Mouse (Mus musculus) heart, embryonic 16.5 days (tissue): ENCODE results near the gene Sec22b. TPM values are rescaled to one million over a fixed set of nuclear protein-coding genes. Genes with fewer than 3 reads are reported as not detected.

Source experiments
- ATAC-seq: fragments of 200-750 bp; cut with Nextera tagmentation; replicated peaks from 2 replicates; pipeline ENCODE4 v1.8.0; 2017; ENCODE audit warnings: moderate number of reproducible peaks; ENCODE audit not compliant: insufficient read depth, low FRiP score; ENCODE audit errors: extremely low read depth
- H3K27ac ChIP-seq: fragments of 300-500 bp; sonication (generic); 2 replicates; pipeline ENCODE4 v1.5.1; 2014; ENCODE audit warnings: mild to moderate bottlenecking, low read length, control low read depth, moderate library complexity
- H3K27me3 ChIP-seq: fragments of 300-500 bp; sonication (generic); 2 replicates; pipeline ENCODE4 v1.6.1; 2014; ENCODE audit warnings: low read length, mixed read lengths; ENCODE audit not compliant: control insufficient read depth, insufficient read depth
- H3K36me3 ChIP-seq: fragments of 300-500 bp; sonication (generic); 2 replicates; pipeline ENCODE4 v1.6.1; 2014; ENCODE audit not compliant: control insufficient read depth, insufficient read depth
- H3K4me1 ChIP-seq: fragments of 300-500 bp; sonication (generic); 2 replicates; pipeline ENCODE4 v1.6.1; 2014; ENCODE audit warnings: low read length, mixed read lengths; ENCODE audit not compliant: control insufficient read depth, insufficient read depth
- H3K4me2 ChIP-seq: fragments of 300-500 bp; sonication (generic); 2 replicates; pipeline ENCODE4 v1.6.1; 2014; ENCODE audit warnings: low read depth, mild to moderate bottlenecking, control low read depth, low read length
- H3K4me3 ChIP-seq: fragments of 300-500 bp; sonication (generic); 2 replicates; pipeline ENCODE4 v1.5.1; 2014; ENCODE audit warnings: mild to moderate bottlenecking, control low read depth, low read length
- H3K9ac ChIP-seq: fragments of 300-500 bp; sonication (generic); 2 replicates; pipeline ENCODE4 v1.6.1; 2014; ENCODE audit warnings: low read length, control low read depth
- H3K9me3 ChIP-seq: fragments of 300-500 bp; sonication (generic); replicated peaks from 2 replicates; pipeline ENCODE4 v1.6.1; 2016; ENCODE audit warnings: low read length; ENCODE audit not compliant: control insufficient read depth
- WGBS: fragments of 180-500 bp; shearing (Covaris S2); extraction: QIAGEN DNeasy Blood & Tissue Kit; methylation state at CpG from one replicate; pipeline ENCODE4 v1.1.7; 2014; 5-methylcytosine and 5-hydroxymethylcytosine counted together
- polyA plus RNA-seq: library from polyadenylated mRNA; unstranded; fragments of >200 nt; fragmentation: Nextera tagmentation; extraction: Ambion mirVana; gene quantifications from 2 replicates; pipeline ENCODE4 v1.2.1, GENCODE M21; 2015

Sec22b gene
- polyA plus RNA-seq, 1 experiment from 2014 or later = 112 TPM

DNA sequence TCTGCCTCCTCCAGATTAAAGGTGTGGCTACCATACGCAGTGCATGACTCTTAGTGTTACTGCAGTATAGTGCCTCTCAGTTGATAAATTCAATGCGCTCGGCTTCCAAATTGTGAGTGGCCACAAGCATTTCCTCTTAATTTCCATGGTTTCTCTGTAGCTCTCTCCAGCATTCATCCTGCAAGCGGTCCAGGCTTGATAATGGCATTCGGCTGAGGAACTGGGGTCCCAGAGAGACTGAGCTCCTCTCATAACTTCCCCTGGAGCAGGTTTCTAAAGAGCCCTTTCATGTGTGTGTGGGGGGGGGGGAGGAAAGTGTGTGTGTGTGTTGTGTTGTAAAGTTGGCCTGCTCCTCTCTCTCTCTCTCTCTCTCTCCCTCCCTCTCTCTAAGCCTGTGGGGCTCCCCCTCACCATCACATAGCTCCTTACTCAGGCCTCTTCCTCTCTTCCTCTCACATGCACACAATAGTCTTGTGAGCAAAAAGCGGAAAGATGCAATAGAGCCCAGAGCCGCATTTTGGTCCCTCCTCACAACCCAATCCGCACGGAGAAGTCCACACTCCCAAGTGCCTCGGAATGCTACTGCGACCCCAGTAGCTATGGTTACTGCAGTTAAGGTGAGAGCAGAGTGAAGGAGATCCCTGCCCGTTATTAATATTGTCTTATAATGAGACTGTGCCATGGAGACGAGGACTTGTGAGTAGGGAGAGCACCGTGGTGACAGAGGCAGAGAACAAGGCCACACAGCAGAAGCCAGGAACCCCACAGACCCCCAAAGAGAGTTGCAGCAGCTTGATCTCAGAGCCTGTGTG, 60.0 kb downstream of the Sec22b start:
- H3K9ac ChIP-seq = no peak overlapping the region
- no peak overlapping the region for H3K27ac ChIP-seq
- H3K4me3 ChIP-seq = no peak overlapping the region
- H3K27me3 ChIP-seq = no peaks in the 10 kb centered on the region; the same call in 1 of the 2 replicates
- no peak for ATAC-seq
- no peak overlapping the region for H3K4me2 ChIP-seq
- peaks cover 7% of the 10 kb centered on the region for H3K4me1 ChIP-seq
- WGBS = 68% methylated on average over 14 of the region's 14 CpGs
- H3K9me3 ChIP-seq = no peaks in the 10 kb centered on the region
- no peaks in the 10 kb centered on the region for H3K36me3 ChIP-seq

DNA sequence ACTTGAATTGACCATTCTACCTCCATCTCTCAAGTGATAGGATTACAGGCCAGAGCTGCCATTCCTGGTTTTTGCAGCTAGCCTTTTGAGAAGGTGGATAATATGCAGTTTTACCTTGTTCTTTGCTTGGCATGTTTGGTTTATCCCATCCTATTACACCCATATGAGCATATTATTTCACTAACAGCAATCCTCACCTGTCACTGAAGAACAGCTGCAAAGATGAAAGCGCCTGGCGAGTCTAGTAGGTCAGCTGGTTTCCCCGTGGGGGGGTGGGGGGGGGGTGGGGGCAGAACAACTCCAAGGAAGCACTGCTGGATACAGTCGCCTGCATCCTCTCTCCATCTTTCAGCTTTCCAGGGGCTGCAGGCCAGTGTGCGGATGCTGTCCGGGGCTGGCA, 61.0 kb downstream of the Sec22b start:
- H3K4me3 ChIP-seq = no peak overlapping the region
- no peak overlapping the region for H3K9ac ChIP-seq
- H3K27me3 ChIP-seq = no peaks in the 10 kb centered on the region; the same call in 1 of the 2 replicates
- no peaks in the 10 kb centered on the region for H3K9me3 ChIP-seq
- no peak overlapping the region for H3K4me2 ChIP-seq
- no peaks in the 10 kb centered on the region for H3K36me3 ChIP-seq
- WGBS = 65% methylated on average over 6 of the region's 6 CpGs
- peaks cover 7% of the 10 kb centered on the region for H3K4me1 ChIP-seq
- no peak for ATAC-seq
- H3K27ac ChIP-seq = no peak overlapping the region

DNA sequence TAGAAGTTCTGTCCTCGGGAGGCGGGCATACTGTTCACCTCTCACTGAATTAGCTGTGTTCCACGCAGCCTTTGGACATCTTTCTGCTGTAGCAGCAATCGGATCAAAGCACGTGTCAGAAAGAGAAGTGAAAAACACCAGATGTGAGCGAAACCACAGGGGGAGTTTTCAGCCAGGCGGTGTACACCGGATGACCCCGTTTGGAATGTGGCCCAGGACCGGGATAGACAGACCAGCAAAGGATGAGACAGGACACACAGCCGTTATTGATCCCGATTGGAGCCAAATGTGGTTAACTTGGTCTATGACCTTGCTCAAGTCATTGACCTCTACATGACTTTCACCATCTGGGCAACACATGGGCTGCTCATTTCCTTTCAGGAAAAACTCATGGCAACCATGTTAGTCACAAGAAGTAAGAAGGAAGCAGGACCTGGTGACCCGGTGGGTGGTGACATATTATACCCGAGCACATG, 63.9 kb downstream of the Sec22b start:
- WGBS = 32% methylated on average over 14 of the region's 14 CpGs
- Histone ChIP-seq H3K9ac (no peak overlapping the region), H3K27ac (no peak overlapping the region), H3K4me1 (peaks cover 7% of the 10 kb centered on the region), H3K9me3 (no peaks in the 10 kb centered on the region), H3K36me3 (no peaks in the 10 kb centered on the region), H3K27me3 (no peaks in the 10 kb centered on the region), H3K4me3 (no peak overlapping the region), H3K4me2 (peak overlapping the region; percentile 17; the same call in 1 of the 2 replicates)
- ATAC-seq = no peak

DNA sequence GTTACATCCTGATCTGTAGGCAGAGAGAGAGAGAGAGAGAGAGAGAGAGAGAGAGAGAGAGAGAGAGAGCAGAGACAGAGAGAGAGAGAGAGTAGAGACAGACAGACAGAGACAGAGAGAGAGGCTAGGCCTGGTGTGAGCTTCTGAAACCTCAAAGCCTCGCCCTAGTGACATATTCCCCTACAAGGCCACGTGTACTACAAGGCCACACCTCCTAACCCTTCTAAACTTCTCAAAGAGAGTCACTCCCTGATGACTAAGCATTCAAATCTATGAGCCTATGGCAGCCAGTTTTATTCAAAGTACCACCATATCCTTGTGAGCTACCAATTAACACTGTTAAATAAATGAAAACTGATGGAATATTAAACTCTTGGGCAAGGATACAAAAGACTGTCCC, 66.6 kb downstream of the Sec22b start:
- Histone ChIP-seq H3K27ac (no peak overlapping the region), H3K36me3 (no peaks in the 10 kb centered on the region), H3K4me2 (no peak overlapping the region), H3K9me3 (no peaks in the 10 kb centered on the region), H3K27me3 (no peaks in the 10 kb centered on the region; the same call in 1 of the 2 replicates), H3K4me1 (peaks cover 7% of the 10 kb centered on the region), H3K9ac (no peak overlapping the region), H3K4me3 (no peak overlapping the region)
- WGBS = 69% methylated on average over 2 of the region's 2 CpGs
- ATAC-seq = no peak

DNA sequence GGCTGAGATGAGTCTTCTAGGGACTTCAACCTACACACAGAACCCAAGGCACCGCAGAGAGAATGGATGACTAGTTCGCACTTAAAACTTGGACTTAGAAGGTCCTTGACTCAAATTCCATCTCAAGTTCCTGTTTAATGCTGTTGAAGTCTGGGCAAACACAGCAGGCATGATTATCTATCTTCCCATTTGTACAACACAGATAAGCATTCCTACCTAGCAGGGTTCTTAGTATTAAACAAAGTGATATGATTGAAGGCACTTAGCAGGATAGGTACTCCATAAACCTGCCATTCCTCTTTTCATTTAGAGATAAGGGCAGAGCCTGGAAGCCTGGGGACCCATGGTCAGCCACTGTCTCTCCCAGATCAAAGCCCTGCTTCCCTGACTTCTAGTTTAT, 67.2 kb downstream of the Sec22b start:
- Histone ChIP-seq H3K4me1 (peaks cover 7% of the 10 kb centered on the region), H3K36me3 (no peaks in the 10 kb centered on the region), H3K9ac (no peak overlapping the region), H3K4me3 (no peak overlapping the region), H3K9me3 (no peaks in the 10 kb centered on the region), H3K4me2 (no peak overlapping the region), H3K27ac (no peak overlapping the region), H3K27me3 (no peaks in the 10 kb centered on the region; the same call in 1 of the 2 replicates)
- ATAC-seq = no peak
- 60% methylated on average over 2 of the region's 2 CpGs for WGBS

DNA sequence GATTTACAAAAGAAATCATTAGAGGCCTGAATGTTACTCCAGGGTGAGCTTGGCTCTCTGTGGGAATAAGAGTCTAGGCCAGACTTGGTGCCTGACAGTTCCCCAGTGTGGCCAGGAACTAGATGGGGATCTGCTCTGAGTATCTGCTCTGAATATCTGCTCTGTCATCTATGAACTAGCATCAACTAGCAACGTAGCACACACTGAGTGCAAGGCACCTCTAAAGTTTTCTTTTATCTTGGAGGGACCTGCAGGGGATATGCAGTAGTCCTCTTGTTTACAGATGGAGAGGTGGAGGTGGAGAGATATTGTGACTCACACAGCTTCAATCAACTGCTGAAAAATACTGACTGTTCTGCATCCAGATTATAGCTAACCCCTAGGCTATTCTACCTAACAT, 68.0 kb downstream of the Sec22b start:
- no peak overlapping the region for H3K27ac ChIP-seq
- H3K36me3 ChIP-seq = no peaks in the 10 kb centered on the region
- H3K4me3 ChIP-seq = no peak overlapping the region
- no peak overlapping the region for H3K9ac ChIP-seq
- no peaks in the 10 kb centered on the region; the same call in 1 of the 2 replicates for H3K27me3 ChIP-seq
- no peaks in the 10 kb centered on the region for H3K9me3 ChIP-seq
- peaks cover 7% of the 10 kb centered on the region for H3K4me1 ChIP-seq
- ATAC-seq = no peak
- no peak overlapping the region for H3K4me2 ChIP-seq
- WGBS = 57% methylated on average over 1 of the region's 1 CpGs

DNA sequence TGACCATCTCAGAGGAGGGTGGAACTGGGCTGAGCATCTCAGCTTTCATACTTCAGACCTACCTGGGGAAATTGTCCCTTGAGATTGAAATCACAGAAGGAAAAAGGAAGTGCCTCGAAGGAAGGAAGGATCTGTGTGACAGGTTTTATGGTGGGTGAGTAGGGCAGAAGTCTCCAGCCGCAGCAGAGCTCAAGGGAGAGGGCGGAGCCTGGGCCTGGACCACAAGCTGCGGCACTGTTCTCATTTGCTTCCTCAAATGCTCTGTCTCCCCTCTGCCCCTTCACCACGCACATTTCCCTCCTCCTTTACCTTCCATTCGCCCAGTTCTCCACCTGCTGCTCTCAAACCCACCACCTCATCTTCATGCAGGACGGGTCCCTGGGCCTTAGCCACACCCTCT, 70.1 kb downstream of the Sec22b start:
- Histone ChIP-seq H3K27ac (no peak overlapping the region), H3K36me3 (no peaks in the 10 kb centered on the region), H3K4me1 (no peaks in the 10 kb centered on the region; the same call in 1 of the 2 replicates), H3K27me3 (no peaks in the 10 kb centered on the region; the same call in 1 of the 2 replicates), H3K9me3 (no peaks in the 10 kb centered on the region; the same call in 1 of the 2 replicates), H3K4me2 (no peak overlapping the region), H3K9ac (no peak overlapping the region), H3K4me3 (no peak overlapping the region)
- 35% methylated on average over 7 of the region's 7 CpGs for WGBS
- no peak for ATAC-seq

DNA sequence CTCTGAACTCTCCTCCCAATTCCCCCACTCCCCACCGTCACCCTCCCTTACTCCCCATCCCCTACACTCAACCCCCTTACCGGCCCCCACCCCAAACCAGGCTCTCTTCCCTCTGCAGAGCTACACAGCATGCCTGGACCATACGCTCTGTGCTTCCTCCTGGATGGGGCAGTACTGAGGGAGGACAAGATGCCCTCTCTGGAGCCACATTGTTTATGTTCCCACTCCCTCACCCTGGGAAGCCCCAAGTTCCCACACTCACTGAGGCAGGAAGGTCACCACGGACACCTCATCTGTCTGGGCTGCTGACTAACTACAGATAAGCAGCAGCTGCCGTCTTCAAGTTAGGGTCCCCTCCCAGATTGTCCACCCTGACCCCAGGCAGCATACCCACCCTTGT, 71.2 kb downstream of the Sec22b start:
- Histone ChIP-seq H3K27ac (no peak overlapping the region), H3K36me3 (no peaks in the 10 kb centered on the region), H3K4me3 (no peak overlapping the region), H3K9ac (no peak overlapping the region), H3K4me1 (no peaks in the 10 kb centered on the region; the same call in 1 of the 2 replicates), H3K4me2 (no peak overlapping the region), H3K27me3 (no peaks in the 10 kb centered on the region; the same call in 1 of the 2 replicates), H3K9me3 (no peaks in the 10 kb centered on the region; the same call in 1 of the 2 replicates)
- 38% methylated on average over 5 of the region's 5 CpGs for WGBS
- ATAC-seq = no peak

DNA sequence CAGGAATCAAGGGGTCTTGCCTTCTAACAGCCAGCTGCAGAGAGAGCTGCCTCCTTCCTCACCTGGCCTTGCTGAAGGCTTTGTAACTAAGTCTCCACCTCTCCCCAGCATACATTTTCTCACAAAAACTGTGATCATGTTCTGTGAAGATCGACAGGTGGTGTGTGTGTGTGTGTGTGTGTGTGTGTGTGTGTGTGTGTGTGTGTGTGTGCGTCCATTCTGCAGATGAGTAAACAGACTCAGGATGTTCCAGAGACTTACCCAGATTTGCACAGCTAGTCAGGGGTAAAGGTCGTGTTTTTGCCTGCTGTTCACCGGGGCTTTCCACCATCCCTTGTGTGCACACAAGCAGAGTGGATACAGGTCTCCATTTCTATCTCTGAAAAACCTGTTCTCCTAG, 71.7 kb downstream of the Sec22b start:
- Histone ChIP-seq H3K36me3 (no peaks in the 10 kb centered on the region), H3K9ac (no peak overlapping the region), H3K9me3 (no peaks in the 10 kb centered on the region; the same call in 1 of the 2 replicates), H3K4me1 (no peaks in the 10 kb centered on the region; the same call in 1 of the 2 replicates), H3K27ac (no peak overlapping the region), H3K27me3 (no peaks in the 10 kb centered on the region; the same call in 1 of the 2 replicates), H3K4me2 (no peak overlapping the region), H3K4me3 (no peak overlapping the region)
- 64% methylated on average over 4 of the region's 4 CpGs for WGBS
- ATAC-seq = no peak
